Mouse (Mus musculus) liver, adult 2 months (tissue): ENCODE data around the gene Kctd6.

Experiments
- CTCF ChIP-seq: fragments of 200-500 bp; IDR thresholded peaks from 2 replicates; pipeline ENCODE4 v1.5.1; 2011; ENCODE audit warnings: low read depth, low read length, control low read depth
- POLR2A ChIP-seq: fragments of 200-500 bp; IDR thresholded peaks from 2 replicates; pipeline ENCODE4 v1.6.1; 2011; ENCODE audit warnings: low read length, control low read depth; ENCODE audit not compliant: insufficient read depth; ENCODE audit errors: extremely low read depth

DNA sequence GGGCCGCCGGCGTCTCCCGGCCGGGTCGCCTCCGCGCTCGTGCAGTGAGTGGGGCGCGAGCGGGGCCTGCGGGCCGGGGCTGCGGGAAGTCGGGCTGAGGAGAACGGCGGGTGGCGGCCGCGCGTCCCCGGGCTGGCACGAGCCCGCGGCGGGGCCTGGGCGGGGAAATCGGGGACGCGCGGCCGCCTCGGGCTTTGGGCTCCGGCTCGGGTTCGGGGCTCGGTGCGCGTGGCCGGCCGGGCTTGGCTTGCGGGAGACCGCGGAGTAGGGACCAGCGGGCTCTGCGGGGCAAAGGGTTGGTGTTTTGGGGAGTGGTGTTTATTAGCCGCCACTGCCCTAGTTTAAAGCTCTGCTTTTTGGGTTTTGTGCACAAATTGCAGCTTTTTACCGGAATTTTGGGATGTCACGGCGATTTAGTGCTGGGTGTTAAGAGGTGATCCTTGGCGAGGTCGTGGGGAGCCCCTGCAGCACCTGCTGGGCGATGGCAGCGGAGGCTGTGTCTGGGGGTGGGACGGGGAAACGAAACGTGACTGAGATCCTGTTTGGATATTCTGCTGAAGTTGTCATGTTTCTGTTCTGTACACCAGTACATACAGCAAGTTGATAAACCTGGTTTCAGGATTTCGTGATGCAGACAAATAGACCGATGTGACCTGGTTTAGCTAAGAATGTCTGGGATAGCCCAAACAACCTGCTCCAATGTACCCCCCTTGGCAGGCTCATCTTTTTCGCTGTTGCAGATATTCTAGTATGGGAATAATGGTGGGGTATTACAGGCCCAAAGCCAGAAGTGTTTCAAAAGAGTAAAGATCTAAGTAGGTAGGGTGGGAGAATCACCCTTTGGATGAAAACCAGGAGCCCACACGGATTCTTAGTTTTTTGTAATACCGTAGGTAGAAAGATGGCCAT is 613 bp downstream of the Kctd6 start:
- TF ChIP-seq POLR2A (no peak), CTCF (no peak)
